Mouse (Mus musculus) MEL (cell line): ENCODE results near the gene Brd1.

Source experiments
- CHD2 ChIP-seq: IDR thresholded peaks from 2 replicates; pipeline ENCODE4 v1.6.1; 2011; ENCODE audit warnings: low read length, improper control_type of control experiment
- CTCF ChIP-seq, 3 experiments: IDR thresholded peaks in 2 of 3; conservative IDR thresholded peaks in 1 of 3; 2 replicates each; pipeline ENCODE4 v1.5.1; 2011 to 2012; ENCODE audit warnings: low read length in 3 of 3, low read depth in 2 of 3, mild to moderate bottlenecking in 2 of 3, improper control_type of control experiment in 1 of 3, inconsistent platforms in 1 of 3, mixed read lengths in 1 of 3, moderate library complexity in 1 of 3; ENCODE audit not compliant: control insufficient read depth in 1 of 3, insufficient read depth in 1 of 3, poor library complexity in 1 of 3, severe bottlenecking in 1 of 3
- E2F4 ChIP-seq: IDR thresholded peaks from 2 replicates; pipeline ENCODE4 v1.6.1; 2011; ENCODE audit warnings: low read depth, low read length, improper control_type of control experiment, borderline replicate concordance
- EP300 ChIP-seq, 2 experiments: IDR thresholded peaks; 2 replicates each; pipeline ENCODE4 v1.6.1; 2011; ENCODE audit warnings: improper control_type of control experiment in 2 of 2, low read length in 2 of 2, low read depth in 1 of 2, mild to moderate bottlenecking in 1 of 2
- GATA1 ChIP-seq: IDR thresholded peaks from 2 replicates; pipeline ENCODE4 v1.6.1; 2011; ENCODE audit warnings: low read depth, low read length, improper control_type of control experiment
- MAX ChIP-seq: IDR thresholded peaks from 2 replicates; pipeline ENCODE4 v1.6.1; 2011; ENCODE audit warnings: low read length, improper control_type of control experiment
- NELFE ChIP-seq: IDR thresholded peaks from 2 replicates; pipeline ENCODE4 v1.6.1; 2011; ENCODE audit warnings: low read depth, low read length, improper control_type of control experiment
- POLR2A ChIP-seq, 2 experiments: IDR thresholded peaks; 2 replicates each; pipeline ENCODE4 v1.6.1; 2011 to 2012; ENCODE audit warnings: low read length in 2 of 2, mild to moderate bottlenecking in 2 of 2, control low read depth in 1 of 2, improper control_type of control experiment in 1 of 2, low read depth in 1 of 2, moderate library complexity in 1 of 2; ENCODE audit not compliant: control insufficient read depth in 1 of 2, insufficient read depth in 1 of 2, poor library complexity in 1 of 2
- RAD21 ChIP-seq: IDR thresholded peaks from 2 replicates; pipeline ENCODE4 v1.6.1; 2011; ENCODE audit warnings: mild to moderate bottlenecking, low read depth, low read length, improper control_type of control experiment
- TCF12 ChIP-seq: IDR thresholded peaks from 2 replicates; pipeline ENCODE4 v1.6.1; 2014; ENCODE audit warnings: low read depth, mild to moderate bottlenecking, inconsistent platforms, low read length, improper control_type of control experiment, moderate library complexity
- USF2 ChIP-seq, 2 experiments: IDR thresholded peaks; 2 replicates each; pipeline ENCODE4 v1.6.1; 2011 to 2012; ENCODE audit warnings: improper control_type of control experiment in 2 of 2, low read length in 2 of 2, borderline replicate concordance in 1 of 2, inconsistent platforms in 1 of 2, low read depth in 1 of 2, mild to moderate bottlenecking in 1 of 2; ENCODE audit not compliant: insufficient read depth in 1 of 2
- ZC3H11A ChIP-seq: IDR thresholded peaks from 2 replicates; pipeline ENCODE4 v1.6.1; 2012; ENCODE audit warnings: low read depth, mild to moderate bottlenecking, inconsistent platforms, low read length, improper control_type of control experiment
- ZMIZ1 ChIP-seq: IDR thresholded peaks from 2 replicates; pipeline ENCODE4 v1.6.1; 2012; ENCODE audit warnings: low read depth, mild to moderate bottlenecking, inconsistent platforms, low read length, improper control_type of control experiment, moderate library complexity
- ZNF384 ChIP-seq: IDR thresholded peaks from 2 replicates; pipeline ENCODE4 v1.6.1; 2012; ENCODE audit warnings: low read depth, mild to moderate bottlenecking, inconsistent platforms, low read length, improper control_type of control experiment

DNA sequence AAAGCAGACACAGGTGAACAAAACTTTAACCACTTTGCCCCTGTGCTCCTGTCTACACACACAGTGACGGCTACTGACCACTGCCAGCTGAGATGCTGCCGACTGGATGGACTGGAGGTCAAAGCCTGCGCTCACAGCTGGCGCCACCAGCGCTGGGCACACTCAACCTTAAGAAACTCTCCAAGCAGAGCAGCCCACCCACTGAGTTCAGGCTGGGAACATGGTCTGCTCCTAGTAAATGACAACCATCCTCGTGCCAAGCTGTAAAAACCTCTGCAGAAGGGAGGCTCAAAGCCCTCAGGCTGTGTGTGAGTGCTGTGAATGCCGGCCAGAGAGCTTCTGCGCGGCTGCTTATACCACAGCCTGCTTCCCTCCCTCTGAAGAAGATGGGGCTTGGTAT lies 16.8 kb downstream of the Brd1 start:
- TF ChIP-seq CTCF (IDR thresholded peaks at IDR 0.05 in 2 of 3, conservative IDR thresholded peaks at IDR 0.05 in 1 of 3; ENCODE audit: control insufficient read depth in 1 of 3, insufficient read depth in 1 of 3, low read depth in 2 of 3, low read length in 3 of 3, poor library complexity in 1 of 3, severe bottlenecking in 1 of 3) (no peak), MAX (no peak), NELFE (no peak), ZMIZ1 (no peak), E2F4 (no peak), TCF12 (no peak), EP300 (IDR thresholded peaks at IDR 0.05; ENCODE audit: low read depth in 1 of 2, low read length in 2 of 2) (no peak), POLR2A (IDR thresholded peaks at IDR 0.05; ENCODE audit: control insufficient read depth in 1 of 2, insufficient read depth in 1 of 2, low read depth in 1 of 2, low read length in 2 of 2, poor library complexity in 1 of 2) (no peak), GATA1 (no peak), ZC3H11A (no peak), USF2 (IDR thresholded peaks at IDR 0.05; ENCODE audit: borderline replicate concordance in 1 of 2, insufficient read depth in 1 of 2, low read depth in 1 of 2, low read length in 2 of 2) (no peak), RAD21 (no peak), CHD2 (no peak), ZNF384 (no peak)
